Comparison of ENCODE assay signal across 8 mouse cellular contexts in the genomic region with DNA sequence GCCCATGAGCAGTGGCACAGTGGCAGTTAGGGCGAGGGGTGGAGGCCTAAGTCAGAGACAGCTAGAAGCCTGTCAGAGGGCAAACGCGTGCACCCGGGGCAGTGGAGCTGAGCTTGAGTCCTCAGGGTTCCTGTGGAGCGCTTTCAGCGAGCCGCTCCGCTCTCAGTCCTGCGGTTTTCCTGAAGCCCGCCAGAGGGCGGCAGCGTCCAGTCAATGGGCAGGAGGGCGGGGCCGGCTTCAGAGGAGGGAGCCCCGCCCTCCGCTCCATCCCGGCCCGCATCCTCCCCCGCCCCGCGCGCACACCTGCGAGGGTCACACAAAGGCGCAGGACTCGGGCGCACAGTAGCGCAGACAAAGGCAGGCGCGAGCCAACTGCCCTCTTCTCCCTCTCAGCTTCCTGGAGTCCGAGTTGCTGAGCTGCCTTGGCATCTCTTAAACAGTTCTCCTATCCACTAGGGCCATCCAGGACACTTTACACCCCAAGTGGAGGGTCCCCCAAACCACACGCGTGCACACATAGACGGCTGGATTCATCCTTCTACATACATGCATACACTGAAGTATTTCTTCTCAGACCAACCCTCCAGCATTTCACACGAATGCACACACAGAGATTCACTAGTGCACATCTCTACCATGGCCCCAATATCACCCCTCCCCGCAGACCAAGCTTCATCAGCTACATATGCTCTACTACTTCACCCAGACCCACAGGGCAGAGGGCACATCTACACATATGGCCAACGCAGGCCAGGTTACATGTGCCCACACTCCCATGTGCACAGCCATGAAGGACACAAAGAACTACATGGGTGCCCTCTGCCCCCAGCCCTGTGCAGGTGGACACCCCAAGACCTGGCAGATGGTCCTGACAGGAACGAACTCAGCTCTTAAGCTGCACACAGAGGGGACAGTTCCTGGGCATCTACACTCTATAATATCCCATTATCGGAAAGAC. TPM values are rescaled to one million over a fixed set of nuclear protein-coding genes. Genes with fewer than 3 reads are reported as not detected.
A peak's percentile ranks its signal among the peaks of the same experiment; 100 is the strongest.
DNase-seq lines count a peak whose midpoint lies in the region; ATAC-seq lines count a peak whose summit lies in the region.

No protein-coding gene starts in this region.

- intact Hi-C loops in left cerebral cortex, postnatal 10 days (cut with DNase I), result no loop called here

- ATAC-seq in activated CD4-positive, CD25-positive, alpha-beta regulatory T cell, adult 4 months, result peak; percentile 34
- ATAC-seq in common myeloid progenitor, adult 5-6 weeks (replicated peaks; ENCODE audit: low read depth, poor library complexity, severe bottlenecking), result peak; percentile 86
- ATAC-seq in inflammation-experienced regulatory T-cells, adult 6 months, result peak; percentile 65
- ATAC-seq in megakaryocyte progenitor cell, adult 5-6 weeks (replicated peaks; ENCODE audit: poor library complexity), result peak; percentile 90

- peak; percentile 82 for DNase-seq in gastrocnemius, postnatal 10 days
- DNase-seq in left cerebral cortex, postnatal 10 days (ENCODE audit: extremely low spot score in 1 of 2, low spot score in 2 of 2), result peak; percentile 75 to 87
- peak; percentile 81 for DNase-seq in right cerebral cortex, postnatal 14 days
- DNase-seq in urinary bladder, postnatal 4 days (ENCODE audit: low spot score in 2 of 2), result peak; percentile 59 to 79

RNA-seq across cellular contexts. Expression of gene Pou2f2, which starts 46.2 kb away (rescaled TPM):
- 10 to 100 TPM; 19.1 to 25.3 TPM for polyA plus RNA-seq in activated CD4-positive, CD25-positive, alpha-beta regulatory T cell, adult 4 months (2017; shearing (Covaris generic))
- total RNA-seq in common myeloid progenitor, adult 5-6 weeks (2017), result 3.8 and 4.7 TPM in 2 replicates
- total RNA-seq in gastrocnemius, postnatal 10 days (2021), result under 1 TPM; 0.16 to 0.77 TPM
- 10 to 100 TPM; 18.1 to 32.0 (median 30.0) TPM for polyA plus RNA-seq in inflammation-experienced regulatory T-cells, adult 6 months (2017; shearing (Covaris generic))
- 10 to 100 TPM; 11.0 to 14.1 TPM for total RNA-seq in left cerebral cortex, postnatal 10 days (2021)
- 13.8 and 18.1 TPM in 2 replicates for total RNA-seq in megakaryocyte progenitor cell, adult 5-6 weeks (2015)
- total RNA-seq in megakaryocyte progenitor cell, adult 5-6 weeks (2017), result 2.1 and 4.1 TPM in 2 replicates

Comparison
In these comparisons a context has a peak if more than half of its experiments do, and no peak if none do; other contexts are left out.
1. Peak in every context shown above with its lines: DNase-seq and ATAC-seq.
2. ATAC-seq: peak in every context shown above with its lines; median percentile 90 in megakaryocyte progenitor cell, adult 5-6 weeks; 86 in common myeloid progenitor, adult 5-6 weeks; 65 in inflammation-experienced regulatory T-cells, adult 6 months; 34 in activated CD4-positive, CD25-positive, alpha-beta regulatory T cell, adult 4 months.